Mouse (Mus musculus): ENCODE data around the gene Cdc16. TPM values are rescaled to one million over a fixed set of nuclear protein-coding genes. Genes with fewer than 3 reads are reported as not detected.

Cdc16 gene
- total and polyA plus RNA-seq, 3 experiments: 55.1 to 94.3 (median 55.6) TPM

DNA sequence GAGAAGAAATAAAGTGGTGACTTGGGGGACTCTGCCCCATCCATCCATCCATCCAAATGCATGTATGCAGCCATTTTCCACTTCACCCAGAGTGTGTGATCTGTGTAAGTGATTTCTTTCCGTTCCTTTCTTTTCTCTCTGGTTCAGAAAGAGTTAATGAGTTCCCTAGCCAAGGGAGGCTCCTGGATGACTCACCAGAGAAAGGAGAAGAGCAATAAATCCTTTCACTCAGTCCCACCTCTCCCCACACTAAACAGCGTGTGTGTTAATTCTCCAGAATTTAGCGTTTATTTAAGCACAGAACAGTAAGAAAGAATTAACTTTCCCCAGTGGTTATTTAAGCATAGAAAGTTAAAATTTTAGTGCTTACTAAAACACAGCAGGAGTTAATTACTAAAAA lies 9.8 kb upstream of the Cdc16 start:
- no peak for TF ChIP-seq RCOR1 (conservative IDR thresholded peaks at IDR 0.05; ENCODE audit: low read depth, low read length)
- no peak for TF ChIP-seq MAX (IDR thresholded peaks at IDR 0.05; ENCODE audit: low read length)
- TF ChIP-seq MAFK (IDR thresholded peaks at IDR 0.05; ENCODE audit: insufficient replicate concordance, low read length): no peak
- no peak for TF ChIP-seq SIN3A (IDR thresholded peaks at IDR 0.05; ENCODE audit: low read length)
- no peak for TF ChIP-seq ZC3H11A (IDR thresholded peaks at IDR 0.05; ENCODE audit: low read depth, low read length)
- no peak for TF ChIP-seq SMC3 (IDR thresholded peaks at IDR 0.05; ENCODE audit: low read depth, low read length)
- no peak for TF ChIP-seq USF1 (IDR thresholded peaks at IDR 0.05; ENCODE audit: low read depth, low read length)
- TF ChIP-seq BHLHE40 (IDR thresholded peaks at IDR 0.05; ENCODE audit: low read depth, low read length): no peak
- no peak for TF ChIP-seq NRF1 (IDR thresholded peaks at IDR 0.05; ENCODE audit: low read depth, low read length)
- TF ChIP-seq PAX5 (IDR thresholded peaks at IDR 0.05; ENCODE audit: low read length): no peak
- TF ChIP-seq JUN (IDR thresholded peaks at IDR 0.05; ENCODE audit: insufficient read depth, low read depth, low read length): no peak
- no peak for TF ChIP-seq CHD2 (IDR thresholded peaks at IDR 0.05; ENCODE audit: low read length)
- TF ChIP-seq KAT2A (IDR thresholded peaks at IDR 0.05; ENCODE audit: insufficient replicate concordance, low read length): no peak
- TF ChIP-seq JUND (conservative IDR thresholded peaks at IDR 0.05; ENCODE audit: low read depth, low read length): no peak
- no peak for TF ChIP-seq ZKSCAN1 (IDR thresholded peaks at IDR 0.05; ENCODE audit: borderline replicate concordance, low read depth, low read length)
- TF ChIP-seq CHD1 (IDR thresholded peaks at IDR 0.05; ENCODE audit: low read depth, low read length): no peak
- TF ChIP-seq UBTF (IDR thresholded peaks at IDR 0.05; ENCODE audit: low read depth, low read length): no peak
- no peak for TF ChIP-seq ZNF384 (IDR thresholded peaks at IDR 0.05; ENCODE audit: low read depth, low read length)
- no peak for TF ChIP-seq ETS1 (conservative IDR thresholded peaks at IDR 0.05; ENCODE audit: low read depth, low read length)
- TF ChIP-seq IRF4 (IDR thresholded peaks at IDR 0.05; ENCODE audit: low read depth, low read length): no peak
- in situ Hi-C loops (cut with MboI; ENCODE audit: low pct_ligation_motif_present, low pct_unique_long_range_greater_than_20kb, low sequenced_read_pairs): loop anchor here (10.0 kb wide), 3 partner anchors 73 to 333 kb away; partner anchors contain the start of gene Rasa3
- Histone ChIP-seq H3K4me3 (replicated peaks in 1 of 3; ENCODE audit: low read depth in 2 of 3, low read length in 2 of 3, poor library complexity in 1 of 3) (no peak overlapping the region), H3K27ac (ENCODE audit: insufficient read depth, low read depth) (no peak overlapping the region), H3K9ac (ENCODE audit: insufficient read depth, low read depth) (no peak overlapping the region), H3K4me2 (ENCODE audit: insufficient read depth, low read depth, poor library complexity, severe bottlenecking) (no peak overlapping the region), H3K79me2 (replicated peaks; ENCODE audit: control insufficient read depth, extremely low read depth, insufficient read depth, poor library complexity, severe bottlenecking) (no peaks in the 10 kb centered on the region), H3K27me3 (replicated peaks) (no peaks in the 10 kb centered on the region), H3K4me1 (ENCODE audit: control insufficient read depth in 1 of 2, insufficient read depth in 2 of 2) (no peaks in the 10 kb centered on the region), H3K36me3 (replicated peaks in 1 of 2; ENCODE audit: control insufficient read depth in 1 of 2, insufficient read depth in 1 of 2, low read length in 1 of 2) (no peaks in the 10 kb centered on the region), H3K9me3 (replicated peaks; ENCODE audit: low read length) (peaks cover 2% of the 10 kb centered on the region)
- dilution Hi-C loops (cut with MboI; ENCODE audit: extremely low pct_ligation_motif_present, extremely low pct_unique_long_range_greater_than_20kb, low sequenced_read_pairs): no loop called here
- DNase-seq (ENCODE audit: extremely low read depth): no peak

DNA sequence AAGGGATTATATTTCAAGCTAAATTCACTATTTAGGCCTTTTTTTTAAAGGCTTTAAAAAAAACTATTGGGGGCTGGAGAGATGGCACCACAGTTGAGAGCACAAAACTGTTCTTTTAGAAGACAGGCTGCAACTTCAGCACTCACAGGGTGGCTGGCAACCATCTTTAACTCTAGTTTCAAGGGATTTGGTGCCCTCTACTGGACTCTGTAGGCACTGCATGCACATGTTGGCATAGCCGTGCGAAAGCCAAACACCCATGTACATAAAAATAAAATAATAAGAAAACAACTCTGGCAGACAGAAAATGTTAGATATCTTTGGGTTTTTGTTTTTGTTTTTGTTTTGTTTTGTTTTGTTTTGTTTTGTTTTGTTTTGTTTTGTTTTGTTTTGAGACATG lies 3.8 kb upstream of the Cdc16 start:
- H3K4me1 ChIP-seq (ENCODE audit: control insufficient read depth in 1 of 2, insufficient read depth in 2 of 2): peaks cover 0 to 20% of the 10 kb centered on the region in 2 experiments; a peak in 2 of 4 replicates
- no peak overlapping the region for H3K4me3 ChIP-seq (replicated peaks in 1 of 3; ENCODE audit: low read depth in 2 of 3, low read length in 2 of 3, poor library complexity in 1 of 3)
- DNase-seq (ENCODE audit: extremely low read depth): peak; percentile 78
- no peak overlapping the region for H3K27ac ChIP-seq (ENCODE audit: insufficient read depth, low read depth)
- in situ Hi-C loops (cut with MboI; ENCODE audit: low pct_ligation_motif_present, low pct_unique_long_range_greater_than_20kb, low sequenced_read_pairs): loop anchor here (5.0 kb wide), 1 partner anchor 201 kb away; no protein-coding TSS in a partner anchor
- H3K27me3 ChIP-seq (replicated peaks): no peaks in the 10 kb centered on the region
- no peak overlapping the region for H3K9ac ChIP-seq (ENCODE audit: insufficient read depth, low read depth)
- H3K36me3 ChIP-seq (replicated peaks in 1 of 2; ENCODE audit: control insufficient read depth in 1 of 2, insufficient read depth in 1 of 2, low read length in 1 of 2): no peaks in the 10 kb centered on the region
- dilution Hi-C loops (cut with MboI; ENCODE audit: extremely low pct_ligation_motif_present, extremely low pct_unique_long_range_greater_than_20kb, low sequenced_read_pairs): no loop called here
- H3K9me3 ChIP-seq (replicated peaks; ENCODE audit: low read length): peaks cover 2% of the 10 kb centered on the region
- H3K79me2 ChIP-seq (replicated peaks; ENCODE audit: control insufficient read depth, extremely low read depth, insufficient read depth, poor library complexity, severe bottlenecking): peaks cover 11% of the 10 kb centered on the region
- no peak overlapping the region for H3K4me2 ChIP-seq (ENCODE audit: insufficient read depth, low read depth, poor library complexity, severe bottlenecking)
- TF ChIP-seq RAD21 (IDR thresholded peaks at IDR 0.05; ENCODE audit: low read depth, low read length): peak; percentile 90
- TF ChIP-seq USF1 (IDR thresholded peaks at IDR 0.05; ENCODE audit: low read depth, low read length): no peak
- TF ChIP-seq EP300 (IDR thresholded peaks at IDR 0.05; ENCODE audit: low read length): no peak
- no peak for TF ChIP-seq POLR2AphosphoS2 (IDR thresholded peaks at IDR 0.05; ENCODE audit: low read depth, low read length)
- TF ChIP-seq MAZ (IDR thresholded peaks at IDR 0.05; ENCODE audit: low read depth, low read length): no peak
- no peak for TF ChIP-seq BHLHE40 (IDR thresholded peaks at IDR 0.05; ENCODE audit: low read depth, low read length)
- peak; percentile 56; the same call in 1 of the 2 replicates for TF ChIP-seq MYC (IDR thresholded peaks at IDR 0.05; ENCODE audit: low read depth, low read length)
- no peak for TF ChIP-seq ELF1 (IDR thresholded peaks at IDR 0.05; ENCODE audit: low read depth, low read length)
- TF ChIP-seq NRF1 (IDR thresholded peaks at IDR 0.05; ENCODE audit: low read depth, low read length): no peak
- no peak for TF ChIP-seq JUN (IDR thresholded peaks at IDR 0.05; ENCODE audit: insufficient read depth, low read depth, low read length)
- TF ChIP-seq CHD2 (IDR thresholded peaks at IDR 0.05; ENCODE audit: low read length): no peak
- peak; percentile 53 for TF ChIP-seq ZC3H11A (IDR thresholded peaks at IDR 0.05; ENCODE audit: low read depth, low read length)
- no peak for TF ChIP-seq TCF12 (IDR thresholded peaks at IDR 0.05; ENCODE audit: low read depth, low read length)
- TF ChIP-seq JUND (conservative IDR thresholded peaks at IDR 0.05; ENCODE audit: low read depth, low read length): no peak
- TF ChIP-seq CTCF (conservative IDR thresholded peaks at IDR 0.05 in 1 of 2, IDR thresholded peaks at IDR 0.05 in 1 of 2; ENCODE audit: low read depth in 2 of 2, low read length in 2 of 2): peak; percentile 67 to 89
- TF ChIP-seq ETS1 (conservative IDR thresholded peaks at IDR 0.05; ENCODE audit: low read depth, low read length): no peak
- no peak for TF ChIP-seq E2F4 (IDR thresholded peaks at IDR 0.05; ENCODE audit: insufficient replicate concordance, low read depth, low read length)
- no peak for TF ChIP-seq ZNF384 (IDR thresholded peaks at IDR 0.05; ENCODE audit: low read depth, low read length)
- no peak for TF ChIP-seq UBTF (IDR thresholded peaks at IDR 0.05; ENCODE audit: low read depth, low read length)
- peak; percentile 42; the same call in 1 of the 2 replicates for TF ChIP-seq MAX (IDR thresholded peaks at IDR 0.05; ENCODE audit: low read length)
- TF ChIP-seq GABPA (IDR thresholded peaks at IDR 0.05; ENCODE audit: insufficient replicate concordance, low read depth, low read length): no peak
- no peak for TF ChIP-seq RCOR1 (conservative IDR thresholded peaks at IDR 0.05; ENCODE audit: low read depth, low read length)
- no peak for TF ChIP-seq IRF4 (IDR thresholded peaks at IDR 0.05; ENCODE audit: low read depth, low read length)
- no peak for TF ChIP-seq POLR2A (IDR thresholded peaks at IDR 0.05; ENCODE audit: low read depth, low read length)
- TF ChIP-seq SIN3A (IDR thresholded peaks at IDR 0.05; ENCODE audit: low read length): no peak

All from CH12.LX (cell line).